Mouse (Mus musculus) lung, embryonic 14.5 days (tissue): Measurements from ENCODE around the gene Ifi35. TPM values are rescaled to one million over a fixed set of nuclear protein-coding genes. Genes with fewer than 3 reads are reported as not detected.

Source experiments
- ATAC-seq: fragments of 200-750 bp; cut with Nextera tagmentation; 2 replicates; pipeline ENCODE4 v1.8.0; 2017; ENCODE audit warnings: mild to moderate bottlenecking, moderate TSS enrichment, moderate library complexity; ENCODE audit not compliant: insufficient read depth
- DNase-seq: peaks from one replicate; pipeline ENCODE4 v3.0.0-alpha.2; 2015
- H3K27ac ChIP-seq: fragments of 300-500 bp; sonication (generic); 2 replicates; pipeline ENCODE4 v1.5.1; 2014; ENCODE audit warnings: low read depth, mild to moderate bottlenecking, moderate library complexity
- H3K27me3 ChIP-seq: fragments of 300-500 bp; sonication (generic); 2 replicates; pipeline ENCODE4 v1.6.1; 2014; ENCODE audit warnings: low read length, control low read depth; ENCODE audit not compliant: insufficient read depth
- H3K36me3 ChIP-seq: fragments of 300-500 bp; sonication (generic); 2 replicates; pipeline ENCODE4 v1.6.1; 2014; ENCODE audit warnings: control low read depth; ENCODE audit not compliant: insufficient read depth
- H3K4me1 ChIP-seq: fragments of 300-500 bp; sonication (generic); 2 replicates; pipeline ENCODE4 v1.6.1; 2014; ENCODE audit warnings: antibody characterized with exemption, control low read depth; ENCODE audit not compliant: insufficient read depth
- H3K4me2 ChIP-seq: fragments of 300-500 bp; sonication (generic); 2 replicates; pipeline ENCODE4 v1.6.1; 2014; ENCODE audit warnings: mild to moderate bottlenecking
- H3K4me3 ChIP-seq: fragments of 300-500 bp; sonication (generic); 2 replicates; pipeline ENCODE4 v1.5.1; 2014; ENCODE audit warnings: low read depth, low read length
- H3K9ac ChIP-seq: fragments of 300-500 bp; sonication (generic); 2 replicates; pipeline ENCODE4 v1.6.1; 2014
- H3K9me3 ChIP-seq: fragments of 300-500 bp; sonication (generic); 2 replicates; pipeline ENCODE4 v1.6.1; 2016; ENCODE audit warnings: low read depth, low read length, control low read depth
- CTCF ChIP-seq: IDR thresholded peaks from 2 replicates; pipeline ENCODE4 v1.5.1; 2016; ENCODE audit warnings: antibody characterized with exemption, low read depth
- WGBS: fragments of 180-500 bp; shearing (Covaris S2); extraction: QIAGEN DNeasy Blood & Tissue Kit; methylation state at CpG from one replicate; pipeline ENCODE4 v1.1.7; 2014; 5-methylcytosine and 5-hydroxymethylcytosine counted together
- microRNA-seq: library from miRNA; unstranded; fragments of <30 nt; microRNA quantifications from one replicate; pipeline ENCODE4, GENCODE M21; 2016; ENCODE audit warnings: borderline number of aligned reads
- polyA plus RNA-seq: library from polyadenylated mRNA; unstranded; fragments of >200 nt; fragmentation: Nextera tagmentation; extraction: Ambion mirVana; gene quantifications from 2 replicates; pipeline ENCODE4 v1.2.1, GENCODE M21; 2014

The Ifi35 gene
- polyA plus RNA-seq, 1 experiment from 2014 or later, result 11.4 TPM

DNA sequence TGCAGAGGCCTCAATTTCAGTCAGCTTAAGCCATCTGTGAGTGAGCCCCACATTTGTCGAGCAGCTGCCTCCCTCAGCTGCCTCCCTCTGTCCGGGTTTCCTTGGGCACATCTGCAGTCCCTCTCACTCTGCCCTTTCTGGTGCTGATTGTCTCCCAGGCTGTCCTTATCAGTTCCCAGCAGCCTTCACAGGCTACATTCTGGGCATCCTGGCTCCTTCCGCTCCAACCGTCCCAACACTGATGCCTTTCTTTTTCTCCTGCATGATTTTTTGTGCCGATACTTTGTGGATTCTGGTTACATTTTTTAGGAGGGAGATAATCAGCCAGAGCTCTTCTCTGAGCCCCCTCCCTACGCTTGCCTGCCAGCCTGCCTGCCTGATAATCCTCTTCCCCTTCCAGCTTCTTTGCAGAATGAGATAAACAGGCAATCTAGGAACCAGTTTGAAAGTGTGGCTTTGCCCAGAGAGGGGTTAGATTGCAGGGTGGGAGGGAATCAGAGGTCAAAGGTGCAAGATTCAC lies 37.4 kb downstream of the Ifi35 start:
- WGBS, result 34% methylated on average over 6 of the region's 6 CpGs
- no peak for TF ChIP-seq CTCF
- Histone ChIP-seq H3K9ac (no peak overlapping the region), H3K4me1 (no peaks in the 10 kb centered on the region), H3K27me3 (no peaks in the 10 kb centered on the region), H3K4me3 (no peak overlapping the region), H3K27ac (no peak overlapping the region), H3K4me2 (no peak overlapping the region), H3K9me3 (no peaks in the 10 kb centered on the region), H3K36me3 (peaks cover 34% of the 10 kb centered on the region)
- DNase-seq (no peak), ATAC-seq (no peak)

DNA sequence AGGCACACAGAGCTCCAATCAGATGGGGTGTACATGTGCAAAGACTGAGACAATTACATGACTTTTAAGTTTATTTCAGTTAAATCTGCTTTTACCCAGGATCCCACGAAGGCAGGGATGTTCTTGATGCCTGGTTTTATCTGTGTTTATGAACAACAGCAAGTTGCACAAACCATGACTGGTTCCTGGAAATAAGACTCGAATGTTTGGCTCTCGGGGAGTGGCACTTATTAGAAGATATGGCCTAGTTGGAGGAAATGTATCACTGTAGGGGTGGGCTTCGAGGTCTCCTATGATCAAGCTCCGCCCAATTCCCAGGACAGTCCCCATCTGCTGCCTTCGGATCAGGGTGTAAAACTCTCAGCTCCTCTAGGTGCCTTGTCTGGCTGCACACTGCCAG lies 37.9 kb downstream of the Ifi35 start:
- Histone ChIP-seq H3K4me1 (no peaks in the 10 kb centered on the region), H3K9me3 (no peaks in the 10 kb centered on the region), H3K4me3 (no peak overlapping the region), H3K9ac (no peak overlapping the region), H3K4me2 (no peak overlapping the region), H3K36me3 (peaks cover 35% of the 10 kb centered on the region), H3K27ac (no peak overlapping the region), H3K27me3 (no peaks in the 10 kb centered on the region)
- DNase-seq (no peak), ATAC-seq (no peak)
- 62% methylated on average over 6 of the region's 6 CpGs for WGBS
- TF ChIP-seq CTCF, result no peak

DNA sequence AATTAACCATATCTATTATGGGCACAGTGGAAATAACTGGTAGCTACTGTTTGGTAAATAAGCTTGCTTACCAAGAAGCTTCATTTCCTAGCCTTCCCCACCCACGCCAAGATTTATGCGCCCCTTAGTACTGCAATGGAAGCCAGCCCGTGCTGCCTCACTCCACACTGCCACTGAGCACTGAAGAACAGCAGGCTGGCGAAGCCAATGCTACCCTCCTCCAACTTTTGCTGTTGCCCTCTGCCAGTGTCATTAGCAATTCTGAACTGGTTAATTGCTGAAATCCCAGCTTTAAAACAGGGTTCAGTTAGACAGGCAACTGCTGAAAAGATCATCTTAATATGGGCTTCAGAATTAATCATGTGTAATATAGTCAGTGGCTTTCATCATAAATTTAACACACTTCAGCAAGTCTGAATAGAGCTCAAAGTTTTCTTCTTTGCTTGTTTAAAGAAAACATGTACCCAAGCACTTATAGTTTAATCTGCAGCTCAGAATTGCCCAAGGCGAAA lies 58.1 kb downstream of the Ifi35 start:
- no peaks in the 10 kb centered on the region for H3K27me3 ChIP-seq
- ATAC-seq, result no peak
- no peak overlapping the region for H3K27ac ChIP-seq
- H3K4me2 ChIP-seq, result no peak overlapping the region
- H3K9ac ChIP-seq, result no peak overlapping the region
- no peak for DNase-seq
- TF ChIP-seq CTCF, result no peak
- no peaks in the 10 kb centered on the region for H3K9me3 ChIP-seq
- peaks cover 68% of the 10 kb centered on the region for H3K36me3 ChIP-seq
- 88% methylated on average over 5 of the region's 5 CpGs for whole genome bisulfite sequencing
- H3K4me1 ChIP-seq, result no peaks in the 10 kb centered on the region
- H3K4me3 ChIP-seq, result no peak overlapping the region

DNA sequence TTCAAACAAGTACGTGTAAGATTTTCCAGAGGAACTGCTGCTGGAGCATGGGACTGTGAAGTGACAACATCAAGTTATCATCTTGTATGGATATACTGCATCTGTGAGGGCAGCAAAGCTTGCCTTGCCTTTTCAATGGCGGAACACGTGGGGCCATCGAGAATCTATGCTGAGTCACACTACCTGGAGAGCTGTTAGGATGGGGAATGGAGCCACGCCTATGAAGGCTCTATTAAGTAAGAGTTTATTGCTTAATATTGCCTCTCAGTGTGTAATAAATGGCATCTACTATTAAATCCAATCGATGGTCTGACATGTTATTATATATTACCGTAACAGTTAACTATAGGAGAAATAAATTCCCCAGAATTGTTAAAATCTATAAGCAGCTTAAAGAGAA lies 58.9 kb downstream of the Ifi35 start:
- Histone ChIP-seq H3K27me3 (no peaks in the 10 kb centered on the region), H3K4me2 (no peak overlapping the region), H3K4me3 (no peak overlapping the region), H3K9me3 (no peaks in the 10 kb centered on the region), H3K4me1 (no peaks in the 10 kb centered on the region), H3K36me3 (peaks cover 69% of the 10 kb centered on the region), H3K27ac (no peak overlapping the region), H3K9ac (no peak overlapping the region)
- TF ChIP-seq CTCF, result no peak
- WGBS, result 91% methylated on average over 7 of the region's 7 CpGs
- ATAC-seq (no peak), DNase-seq (no peak)

Small RNAs within 50 kb of the gene (microRNA-seq; reads per million reads assigned to microRNA genes)
- not detected for gene Mir6929

Other genes with a start within 250 kb of the Ifi35 start
- gene Ezh1, start 221.9 kb upstream of the Ifi35 start, polyA plus RNA-seq, result 17.4 and 18.9 TPM in 2 replicates
- 271 and 276 TPM in 2 replicates for gene Ramp2, start 202.4 kb upstream of the Ifi35 start, polyA plus RNA-seq
- gene Vps25, start 194.7 kb upstream of the Ifi35 start, polyA plus RNA-seq, result 132 and 139 TPM in 2 replicates
- gene Wnk4, start 187.8 kb upstream of the Ifi35 start, polyA plus RNA-seq, result 5.3 and 5.8 TPM in 2 replicates
- 1.0 and 1.9 TPM in 2 replicates for gene Cntd1, start 169.4 kb upstream of the Ifi35 start, polyA plus RNA-seq
- gene Coa3, start 169.3 kb upstream of the Ifi35 start, polyA plus RNA-seq, result 190 and 197 TPM in 2 replicates
- 149 and 154 TPM in 2 replicates for gene Becn1, start 146.1 kb upstream of the Ifi35 start, polyA plus RNA-seq
- 118 and 123 TPM in 2 replicates for gene Psme3, start 132.2 kb upstream of the Ifi35 start, polyA plus RNA-seq
- 1.5 TPM in 2 replicates for gene Aoc2, start 123.3 kb upstream of the Ifi35 start, polyA plus RNA-seq
- 0.62 and 0.83 TPM in 2 replicates for gene Aoc3, start 117.8 kb upstream of the Ifi35 start, polyA plus RNA-seq
- gene G6pc, start 80.8 kb upstream of the Ifi35 start, polyA plus RNA-seq, result not detected in 2 replicates
- 85.4 and 93.3 TPM in 2 replicates for gene Aarsd1, start 30.8 kb upstream of the Ifi35 start, polyA plus RNA-seq
- 11.0 and 12.2 TPM in 2 replicates for gene Gm27029, start 23.6 kb upstream of the Ifi35 start, polyA plus RNA-seq
- gene Rundc1, start 23.3 kb upstream of the Ifi35 start, polyA plus RNA-seq, result 16.6 and 17.4 TPM in 2 replicates
- gene Ptges3l, start 23.1 kb upstream of the Ifi35 start, polyA plus RNA-seq, result 9.3 and 11.5 TPM in 2 replicates
- gene Rpl27, start 6.1 kb upstream of the Ifi35 start, polyA plus RNA-seq, result 421 and 428 TPM in 2 replicates
- 4.7 and 5.6 TPM in 2 replicates for gene Rnd2, start 16.6 kb downstream of the Ifi35 start, polyA plus RNA-seq
- 36.3 and 38.2 TPM in 2 replicates for gene Vat1, start 17.8 kb downstream of the Ifi35 start, polyA plus RNA-seq
- gene Brca1, start 103.5 kb downstream of the Ifi35 start, polyA plus RNA-seq, result 20.9 and 21.0 TPM in 2 replicates
- 59.2 and 62.4 TPM in 2 replicates for gene Nbr1, start 103.7 kb downstream of the Ifi35 start, polyA plus RNA-seq
- 3.3 and 5.2 TPM in 2 replicates for gene Tmem106a, start 133.8 kb downstream of the Ifi35 start, polyA plus RNA-seq
- gene Gm11634, start 150.8 kb downstream of the Ifi35 start, polyA plus RNA-seq, result not detected in 2 replicates
- 33.1 and 33.4 TPM in 2 replicates for gene Rdm1, start 178.8 kb downstream of the Ifi35 start, polyA plus RNA-seq
- 2.1 and 2.8 TPM in 2 replicates for gene Arl4d, start 217.1 kb downstream of the Ifi35 start, polyA plus RNA-seq